Mouse (Mus musculus) brain, embryonic 18.5 days (tissue): ENCODE measurements around the gene Dynlt1a.
"Not testable (repeated sequence)": the region's sequence is repeated elsewhere in the genome, so short reads cannot be mapped to it uniquely, and the experiment has no call there.

Source experiments
- DNase-seq: peaks from one replicate; pipeline ENCODE4 v3.0.0-alpha.2; 2012; ENCODE audit warnings: low read depth, low spot score

Dynlt1a gene

GRCm38 (mm10) chr17:6289045-6289444 is 28.3 kb downstream of the Dynlt1a start:
- DNase-seq: not testable (repeated sequence)

- DNase-seq: not testable (repeated sequence)
These were observed 31.1 kb downstream of the Dynlt1a start for GRCm38 (mm10) chr17:6286169-6286568.

DNA sequence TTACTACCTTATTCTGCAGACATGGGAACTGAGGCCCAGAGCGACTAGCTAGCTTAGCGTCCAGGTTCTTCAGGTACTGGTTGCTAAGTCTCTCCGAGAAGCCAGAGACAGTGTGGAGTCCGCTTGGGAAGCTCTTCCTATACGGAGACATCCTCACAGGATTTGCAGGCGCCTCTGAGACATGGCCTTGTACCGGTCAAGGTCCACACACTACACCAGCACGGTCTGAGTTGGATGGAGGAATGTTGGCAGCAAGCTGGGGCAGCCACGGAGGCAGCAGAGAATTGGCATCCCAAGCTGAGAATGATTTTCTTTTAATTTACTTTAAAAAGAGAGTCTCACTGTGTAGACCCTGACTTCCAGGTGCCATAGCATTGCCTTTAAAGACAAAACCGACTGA is 34.2 kb downstream of the Dynlt1a start:
- not testable (repeated sequence) for DNase-seq

GRCm38 (mm10) chr17:6280513-6280912 is 36.8 kb downstream of the Dynlt1a start:
- not testable (repeated sequence) for DNase-seq

- not testable (repeated sequence) for DNase-seq
These were observed 37.5 kb downstream of the Dynlt1a start for GRCm38 (mm10) chr17:6279772-6280171.

- not testable (repeated sequence) for DNase-seq
These were observed 38.1 kb downstream of the Dynlt1a start for GRCm38 (mm10) chr17:6279205-6279604.

GRCm38 (mm10) chr17:6274693-6275092 is 42.6 kb downstream of the Dynlt1a start:
- not testable (repeated sequence) for DNase-seq

- DNase-seq: not testable (repeated sequence)
These were observed 45.3 kb downstream of the Dynlt1a start for GRCm38 (mm10) chr17:6271970-6272369.

GRCm38 (mm10) chr17:6270840-6271239 is 46.5 kb downstream of the Dynlt1a start:
- not testable (repeated sequence) for DNase-seq

DNA sequence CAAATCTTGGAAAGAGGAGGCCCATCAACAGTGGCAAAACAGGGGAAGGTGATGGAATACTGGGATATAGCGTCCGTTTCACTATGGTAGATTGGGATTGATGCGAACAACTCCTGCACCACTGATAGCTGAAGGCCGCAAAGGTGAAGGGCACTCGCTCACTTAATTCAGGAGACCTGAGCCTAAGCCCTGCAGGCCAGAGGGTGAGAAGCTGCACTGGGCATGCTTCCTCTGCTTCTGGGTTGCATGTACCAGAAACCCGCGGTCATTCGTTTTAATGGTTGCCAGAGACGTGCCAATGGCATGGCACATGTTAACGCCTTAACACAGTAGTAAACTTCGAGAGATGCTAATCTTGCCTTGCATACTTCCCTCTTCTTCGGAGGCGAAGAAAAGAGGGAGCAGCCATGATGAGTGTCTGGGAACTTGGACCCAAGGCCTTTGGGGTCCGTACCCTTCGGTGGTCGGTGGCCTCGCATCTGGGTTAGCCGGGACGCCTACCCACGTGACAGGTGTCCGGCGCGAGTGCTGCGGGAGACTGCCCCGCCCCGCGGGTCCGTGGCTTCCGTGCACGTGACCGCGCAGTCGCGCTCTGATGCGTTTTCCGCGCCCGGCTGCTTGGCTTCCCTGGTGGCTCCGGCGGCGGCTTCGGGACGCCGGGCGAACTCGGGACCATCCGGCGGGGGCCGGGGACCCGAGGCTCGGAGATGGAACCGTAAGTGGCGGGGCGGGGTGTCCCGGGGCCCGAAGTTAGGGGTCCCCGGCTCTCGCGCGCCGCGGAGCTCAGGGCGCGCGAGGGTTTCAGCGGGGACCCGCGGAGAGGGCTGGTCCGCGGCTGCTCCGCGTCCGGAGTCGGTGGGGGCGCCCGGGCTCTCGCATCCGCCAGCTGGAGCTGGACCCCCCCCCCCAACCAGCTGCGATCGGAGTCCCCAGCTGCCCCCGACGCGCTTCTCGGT is 47.1 kb downstream of the Dynlt1a start:
- not testable (repeated sequence) for DNase-seq

GRCm38 (mm10) chr17:6257070-6257456 is 60.2 kb downstream of the Dynlt1a start:
- not testable (repeated sequence) for DNase-seq

GRCm38 (mm10) chr17:6256400-6257069 is 60.8 kb downstream of the Dynlt1a start, which contains the start of gene Tmem181a:
Tmem181a (plus strand) TSS chr17:6256860.
- not testable (repeated sequence) for DNase-seq
